Mouse (Mus musculus): ENCODE data around the gene Zg16.

Zg16 gene

DNA sequence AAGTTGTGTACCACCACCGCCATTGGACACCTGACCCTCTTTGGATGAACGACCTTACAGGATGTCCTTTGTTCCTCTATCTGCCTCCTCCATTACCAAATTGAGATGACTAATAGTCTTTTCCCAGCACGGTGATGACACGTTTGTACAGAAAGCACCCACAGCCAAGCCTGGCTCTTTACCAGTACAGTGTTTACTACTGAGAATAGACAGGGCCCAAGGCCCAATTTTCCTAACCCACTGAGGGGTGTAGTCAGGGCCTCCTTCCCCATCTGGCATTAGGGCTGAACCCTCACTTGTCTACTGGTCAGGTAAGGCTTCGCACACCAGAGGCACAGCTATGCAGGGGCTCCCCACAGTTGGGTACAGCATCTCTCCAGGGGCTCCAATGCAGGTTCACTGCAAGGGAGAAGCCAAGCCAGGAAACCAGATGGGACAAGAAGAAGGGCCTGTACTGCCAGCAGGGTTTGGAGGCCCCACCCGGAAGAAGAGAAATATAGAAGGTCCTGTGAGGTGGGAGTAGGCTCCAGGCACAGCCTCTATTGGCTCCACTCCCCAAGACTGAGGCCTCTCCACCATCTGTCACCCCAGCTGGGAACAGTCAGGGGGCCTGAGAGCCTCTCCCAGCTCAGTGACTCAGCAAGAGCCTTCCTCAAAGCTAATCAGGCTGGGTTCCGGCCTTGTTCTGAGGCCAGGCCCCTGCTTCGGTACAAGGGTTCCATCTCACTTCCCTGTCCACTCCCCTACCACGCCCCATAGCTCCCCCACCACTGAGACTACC is 78.7 kb downstream of the Zg16 start:
- DNase-seq (ENCODE audit: low read depth in 2 of 2, low spot score in 2 of 2) = no peak

GRCm38 (mm10) chr7:127007313-127008024 is 79.7 kb downstream of the Zg16 start:
- no peak for DNase-seq (ENCODE audit: low read depth in 2 of 2, low spot score in 2 of 2)

DNA sequence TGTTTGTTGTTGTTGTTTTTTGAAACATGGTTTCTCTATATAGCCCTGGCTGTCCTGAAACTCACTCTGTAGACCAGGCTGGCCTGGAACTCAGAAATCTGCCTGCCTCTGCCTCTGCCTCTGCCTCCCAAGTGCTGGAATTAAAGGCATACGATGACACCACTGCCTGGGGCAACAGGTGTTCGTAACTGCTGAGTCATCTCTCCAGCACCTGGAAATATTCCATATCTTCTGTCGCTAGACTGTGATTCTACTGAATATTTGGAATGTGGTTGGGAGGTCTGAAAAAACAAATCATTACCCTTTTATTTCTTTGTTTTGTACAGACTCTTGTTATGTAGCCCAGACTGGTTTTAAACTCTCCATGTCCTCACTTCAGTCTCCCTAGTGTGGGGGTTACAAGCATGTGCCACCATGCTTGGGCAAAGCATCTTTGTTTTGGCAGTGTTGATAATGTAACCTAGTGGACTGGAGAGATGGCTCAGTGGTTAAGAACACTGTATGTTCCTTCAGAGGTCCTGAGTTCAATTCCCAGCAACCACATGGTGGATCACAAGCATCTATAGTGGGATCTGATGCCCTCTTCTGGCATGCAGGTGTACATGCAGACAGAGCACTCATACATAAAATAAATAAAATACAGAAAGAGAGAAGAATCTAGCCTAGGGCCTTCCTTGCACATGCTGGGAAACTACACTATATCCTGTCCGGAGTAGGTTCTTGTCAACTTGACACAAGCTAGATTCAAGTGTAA is 82.8 kb downstream of the Zg16 start:
- DNase-seq (ENCODE audit: low read depth in 2 of 2, low spot score in 2 of 2) = no peak

DNA sequence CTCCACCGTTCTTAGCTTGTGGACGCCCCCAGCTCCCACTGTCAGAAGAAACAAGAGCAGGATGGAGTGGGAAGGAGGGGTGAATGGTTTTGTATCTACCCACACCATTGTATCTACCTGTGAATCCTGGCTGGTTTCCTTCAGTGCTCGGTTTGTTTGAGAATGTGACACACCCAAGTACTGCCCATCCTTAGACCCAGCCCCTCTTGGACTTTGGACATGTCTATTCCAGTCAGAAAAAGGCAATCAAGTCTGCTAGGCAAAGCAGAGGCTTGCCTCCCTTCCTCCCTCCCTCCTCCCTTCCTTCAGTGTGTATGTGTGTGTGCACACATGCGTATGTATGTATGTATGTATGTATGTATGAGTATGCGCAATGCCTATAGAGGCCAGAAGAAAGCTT is 83.5 kb downstream of the Zg16 start:
- DNase-seq (ENCODE audit: low read depth in 2 of 2, low spot score in 2 of 2) = no peak

All from CD8-positive naive resting alpha-beta T cell, adult 2 months (primary cell).